Mouse (Mus musculus) midbrain, embryonic 15.5 days (tissue): ENCODE data around the gene St6gal1. TPM values are rescaled to one million over a fixed set of nuclear protein-coding genes. Genes with fewer than 3 reads are reported as not detected.

Experiments used
- ATAC-seq: fragments of 200-750 bp; cut with Nextera tagmentation; replicated peaks from 2 replicates; pipeline ENCODE4 v1.8.0; 2017; ENCODE audit warnings: moderate TSS enrichment
- H3K27ac ChIP-seq: fragments of 300-500 bp; sonication (generic); 2 replicates; pipeline ENCODE4 v1.5.1; 2015; ENCODE audit warnings: mild to moderate bottlenecking, inconsistent platforms
- H3K27me3 ChIP-seq: fragments of 300-500 bp; sonication (generic); replicated peaks from 2 replicates; pipeline ENCODE4 v1.6.1; 2015; ENCODE audit warnings: inconsistent platforms
- H3K36me3 ChIP-seq: fragments of 300-500 bp; sonication (generic); replicated peaks from 2 replicates; pipeline ENCODE4 v1.6.1; 2015; ENCODE audit warnings: inconsistent platforms
- H3K4me1 ChIP-seq: fragments of 300-500 bp; sonication (generic); 2 replicates; pipeline ENCODE4 v1.6.1; 2015; ENCODE audit warnings: inconsistent platforms
- H3K4me2 ChIP-seq: fragments of 300-500 bp; sonication (generic); 2 replicates; pipeline ENCODE4 v1.6.1; 2015; ENCODE audit warnings: inconsistent platforms, mild to moderate bottlenecking, moderate library complexity
- H3K4me3 ChIP-seq: fragments of 300-500 bp; sonication (generic); 2 replicates; pipeline ENCODE4 v1.5.1; 2015; ENCODE audit warnings: mild to moderate bottlenecking, inconsistent platforms
- H3K9ac ChIP-seq: fragments of 300-500 bp; sonication (generic); 2 replicates; pipeline ENCODE4 v1.6.1; 2015; ENCODE audit warnings: mild to moderate bottlenecking, inconsistent platforms
- H3K9me3 ChIP-seq: fragments of 300-500 bp; sonication (generic); 2 replicates; pipeline ENCODE4 v1.6.1; 2016; ENCODE audit warnings: inconsistent platforms
- WGBS: fragments of 180-500 bp; shearing (Covaris S2); methylation state at CpG from one replicate; pipeline ENCODE4 v1.1.7; 2015; ENCODE audit warnings: mixed read lengths; 5-methylcytosine and 5-hydroxymethylcytosine counted together
- polyA plus RNA-seq: library from polyadenylated mRNA; unstranded; fragments of >200 nt; fragmentation: Nextera tagmentation; extraction: Ambion mirVana; gene quantifications from 2 replicates; pipeline ENCODE4 v1.2.1, GENCODE M21; 2015

St6gal1 gene
- polyA plus RNA-seq, 1 experiment from 2014 or later, result 29.4 TPM

GRCm38 (mm10) chr16:23350802-23351201 is 126.3 kb downstream of the St6gal1 start:
- H3K27me3 ChIP-seq, result no peaks in the 10 kb centered on the region
- no peak for ATAC-seq
- H3K9ac ChIP-seq, result no peak overlapping the region
- 4% methylated on average over 2 of the region's 2 CpGs for WGBS
- no peaks in the 10 kb centered on the region for H3K36me3 ChIP-seq
- no peak overlapping the region for H3K4me2 ChIP-seq
- H3K27ac ChIP-seq, result no peak overlapping the region
- H3K4me1 ChIP-seq, result no peaks in the 10 kb centered on the region
- H3K9me3 ChIP-seq, result no peaks in the 10 kb centered on the region
- no peak overlapping the region for H3K4me3 ChIP-seq

- Histone ChIP-seq H3K4me1 (no peaks in the 10 kb centered on the region), H3K27me3 (no peaks in the 10 kb centered on the region), H3K4me3 (no peak overlapping the region), H3K27ac (no peak overlapping the region), H3K4me2 (no peak overlapping the region), H3K9ac (no peak overlapping the region), H3K36me3 (peaks cover 9% of the 10 kb centered on the region), H3K9me3 (no peaks in the 10 kb centered on the region)
- ATAC-seq, result no peak
- WGBS, result 89% methylated on average over 4 of the region's 4 CpGs
Observed at GRCm38 (mm10) chr16:23361031-23361430, 136.5 kb downstream of the St6gal1 start.

DNA sequence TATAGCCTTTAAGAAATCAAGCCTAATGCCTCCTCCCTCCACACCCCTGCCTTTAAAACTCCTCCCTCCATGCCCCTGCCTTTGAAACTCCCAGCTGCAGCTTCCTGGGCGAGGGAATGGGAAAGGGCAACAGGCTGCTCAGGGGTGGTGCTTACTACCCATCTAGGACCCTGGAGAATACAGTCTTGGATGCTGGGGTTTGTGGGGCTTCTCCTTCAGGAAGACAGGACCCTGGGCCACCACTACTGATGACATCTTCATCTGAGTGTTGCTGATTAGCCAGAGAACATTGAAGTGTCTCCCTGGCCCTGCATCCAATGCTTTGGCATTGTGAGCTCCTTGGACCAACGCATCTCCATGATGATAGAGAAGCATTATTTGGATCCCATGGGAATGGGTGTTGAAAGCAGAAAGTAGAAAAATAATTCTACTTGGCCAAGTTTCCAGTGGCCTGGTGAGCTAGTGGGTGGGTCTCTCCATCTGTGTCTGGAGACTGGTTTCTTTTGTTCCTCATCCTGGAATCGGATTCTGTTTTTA is 137.0 kb downstream of the St6gal1 start:
- H3K4me1 ChIP-seq, result no peaks in the 10 kb centered on the region
- H3K9me3 ChIP-seq, result no peaks in the 10 kb centered on the region
- ATAC-seq, result no peak
- H3K36me3 ChIP-seq, result peaks cover 9% of the 10 kb centered on the region
- no peaks in the 10 kb centered on the region for H3K27me3 ChIP-seq
- H3K4me3 ChIP-seq, result no peak overlapping the region
- WGBS, result 88% methylated on average over 3 of the region's 3 CpGs
- H3K27ac ChIP-seq, result no peak overlapping the region
- no peak overlapping the region for H3K9ac ChIP-seq
- H3K4me2 ChIP-seq, result no peak overlapping the region

GRCm38 (mm10) chr16:23364328-23364990 is 139.9 kb downstream of the St6gal1 start:
- H3K9ac ChIP-seq, result no peak overlapping the region
- no peak overlapping the region for H3K4me3 ChIP-seq
- no peak overlapping the region for H3K4me2 ChIP-seq
- no peaks in the 10 kb centered on the region for H3K4me1 ChIP-seq
- H3K27ac ChIP-seq, result no peak overlapping the region
- ATAC-seq, result 0 out of 2 replicates have a peak, but pooled peaks have one; percentile 30
- no peaks in the 10 kb centered on the region for H3K36me3 ChIP-seq
- WGBS, result 77% methylated on average over 2 of the region's 2 CpGs
- no peaks in the 10 kb centered on the region for H3K9me3 ChIP-seq
- no peaks in the 10 kb centered on the region for H3K27me3 ChIP-seq

DNA sequence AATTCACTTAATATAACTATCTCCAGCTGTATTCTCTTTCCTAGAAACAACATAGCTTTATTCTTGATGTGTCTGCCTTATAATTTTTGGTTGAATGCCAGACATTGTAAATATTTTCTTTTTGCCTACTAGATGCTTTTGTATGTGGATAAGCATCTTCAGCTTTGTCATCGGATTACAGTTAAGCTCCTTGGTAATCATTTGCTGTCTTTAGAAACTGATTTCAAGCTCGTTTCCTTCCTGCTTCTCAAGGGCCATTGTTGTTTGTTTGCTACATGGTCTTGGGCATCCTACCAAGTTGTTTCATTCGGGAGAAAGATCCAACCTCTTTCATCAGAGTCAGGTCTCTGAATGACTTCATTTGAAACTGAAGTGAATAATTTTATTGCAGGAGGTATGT is 144.6 kb downstream of the St6gal1 start:
- Histone ChIP-seq H3K9ac (no peak overlapping the region), H3K36me3 (no peaks in the 10 kb centered on the region), H3K27me3 (no peaks in the 10 kb centered on the region), H3K4me3 (no peak overlapping the region), H3K4me2 (no peak overlapping the region), H3K9me3 (no peaks in the 10 kb centered on the region), H3K4me1 (no peaks in the 10 kb centered on the region), H3K27ac (no peak overlapping the region)
- WGBS, result 51% methylated on average over 3 of the region's 3 CpGs
- no peak for ATAC-seq

DNA sequence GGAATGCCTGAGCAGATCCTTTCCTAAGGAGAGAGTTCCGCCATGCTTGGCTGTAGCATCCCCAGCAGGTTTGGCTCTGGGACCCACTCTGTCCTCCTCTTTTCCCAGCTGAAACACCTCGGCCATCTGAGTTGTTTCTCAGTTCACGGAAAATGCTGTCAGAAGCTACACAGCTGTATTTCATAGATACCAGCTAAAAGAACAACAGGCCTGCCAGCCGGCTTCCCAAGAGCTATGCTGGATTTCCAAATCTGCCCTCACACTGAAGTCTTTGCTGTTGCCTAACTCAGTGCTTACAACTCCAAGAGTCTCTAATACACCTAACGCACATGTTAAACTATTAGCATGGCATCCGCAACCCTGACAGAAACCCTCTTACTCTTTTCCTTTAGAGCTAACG is 146.2 kb downstream of the St6gal1 start:
- no peak overlapping the region for H3K4me2 ChIP-seq
- no peak for ATAC-seq
- H3K4me1 ChIP-seq, result no peaks in the 10 kb centered on the region
- H3K4me3 ChIP-seq, result no peak overlapping the region
- H3K27ac ChIP-seq, result no peak overlapping the region
- WGBS, result 94% methylated on average over 7 of the region's 7 CpGs
- no peaks in the 10 kb centered on the region for H3K27me3 ChIP-seq
- no peaks in the 10 kb centered on the region for H3K9me3 ChIP-seq
- no peak overlapping the region for H3K9ac ChIP-seq
- H3K36me3 ChIP-seq, result no peaks in the 10 kb centered on the region

DNA sequence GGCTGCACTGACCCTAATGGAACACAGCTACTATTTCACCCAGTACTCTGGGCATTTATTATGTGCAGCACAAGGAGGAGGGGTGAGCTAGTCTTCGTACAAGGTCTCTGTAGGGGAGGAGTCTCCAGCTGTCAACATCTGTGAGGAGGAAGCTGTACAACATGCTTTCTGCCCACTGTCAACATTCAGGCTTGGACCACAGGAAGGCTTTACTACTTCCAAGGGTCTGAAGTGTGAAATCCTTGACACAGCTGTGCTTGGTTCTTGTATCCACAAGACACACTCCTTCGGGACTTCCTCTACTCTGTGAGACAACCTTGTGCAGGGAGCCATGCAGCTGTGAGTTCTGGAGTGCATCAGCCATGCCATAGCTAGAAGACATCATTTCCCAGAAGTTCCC is 147.8 kb downstream of the St6gal1 start:
- Histone ChIP-seq H3K27ac (no peak overlapping the region), H3K4me3 (no peak overlapping the region), H3K27me3 (no peaks in the 10 kb centered on the region), H3K9me3 (no peaks in the 10 kb centered on the region), H3K4me1 (no peaks in the 10 kb centered on the region), H3K36me3 (no peaks in the 10 kb centered on the region), H3K9ac (no peak overlapping the region), H3K4me2 (no peak overlapping the region)
- no peak for ATAC-seq
- 87% methylated on average over 2 of the region's 2 CpGs for WGBS

DNA sequence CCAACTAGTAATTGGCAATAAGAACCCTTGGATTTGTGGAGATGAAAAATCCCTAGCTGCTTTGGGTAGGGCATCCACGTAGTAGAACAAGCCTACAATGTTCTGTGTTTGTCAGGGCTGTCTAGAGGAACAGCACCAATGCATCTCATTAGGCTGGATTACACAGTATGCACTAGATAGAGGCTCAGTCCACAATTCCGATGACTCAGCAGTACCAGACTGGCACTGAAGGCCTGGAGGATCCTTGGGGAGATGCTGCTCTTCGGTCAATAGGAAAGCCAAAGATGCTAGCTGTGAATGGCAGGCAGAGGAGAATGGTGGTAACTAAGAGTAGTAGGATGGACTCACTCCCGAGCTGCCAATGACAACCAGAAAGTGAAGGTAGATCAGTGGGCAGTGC is 149.5 kb downstream of the St6gal1 start:
- Histone ChIP-seq H3K4me3 (no peak overlapping the region), H3K4me2 (no peak overlapping the region), H3K9ac (no peak overlapping the region), H3K27me3 (no peaks in the 10 kb centered on the region), H3K9me3 (no peaks in the 10 kb centered on the region), H3K36me3 (no peaks in the 10 kb centered on the region), H3K27ac (no peak overlapping the region), H3K4me1 (no peaks in the 10 kb centered on the region)
- no peak for ATAC-seq
- WGBS, result 90% methylated on average over 4 of the region's 4 CpGs

GRCm38 (mm10) chr16:23374938-23375337 is 150.4 kb downstream of the St6gal1 start:
- Histone ChIP-seq H3K27me3 (no peaks in the 10 kb centered on the region), H3K4me2 (no peak overlapping the region), H3K27ac (no peak overlapping the region), H3K4me3 (no peak overlapping the region), H3K4me1 (no peaks in the 10 kb centered on the region), H3K36me3 (no peaks in the 10 kb centered on the region), H3K9ac (no peak overlapping the region), H3K9me3 (no peaks in the 10 kb centered on the region)
- WGBS, result 81% methylated on average over 5 of the region's 5 CpGs
- no peak for ATAC-seq

DNA sequence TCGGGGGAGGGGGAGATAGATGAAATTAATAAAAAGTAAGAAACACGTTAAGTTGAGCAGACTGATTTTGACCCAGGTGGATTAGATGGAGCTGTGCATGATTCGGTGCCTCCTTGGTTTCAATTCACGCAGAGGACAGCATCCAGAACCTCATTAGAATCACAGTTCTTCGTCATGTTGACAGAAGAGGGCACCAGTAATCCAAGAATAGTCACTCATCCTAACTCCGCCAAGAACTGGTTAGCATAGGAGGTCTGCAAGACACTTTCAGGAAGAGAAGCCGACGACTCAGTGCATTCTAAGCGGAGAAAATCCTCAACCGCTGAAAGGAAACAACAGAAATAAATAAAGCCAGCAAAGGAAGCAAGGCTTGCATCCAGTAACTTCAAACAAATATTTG is 151.6 kb downstream of the St6gal1 start:
- Histone ChIP-seq H3K4me1 (no peaks in the 10 kb centered on the region), H3K27ac (no peak overlapping the region), H3K4me2 (no peak overlapping the region), H3K27me3 (no peaks in the 10 kb centered on the region), H3K9me3 (no peaks in the 10 kb centered on the region), H3K9ac (no peak overlapping the region), H3K4me3 (no peak overlapping the region), H3K36me3 (no peaks in the 10 kb centered on the region)
- 65% methylated on average over 10 of the region's 10 CpGs for WGBS
- no peak for ATAC-seq

- no peak for ATAC-seq
- Histone ChIP-seq H3K4me3 (no peak overlapping the region), H3K9ac (no peak overlapping the region), H3K27ac (no peak overlapping the region), H3K36me3 (no peaks in the 10 kb centered on the region), H3K4me1 (no peaks in the 10 kb centered on the region), H3K9me3 (no peaks in the 10 kb centered on the region), H3K4me2 (no peak overlapping the region), H3K27me3 (no peaks in the 10 kb centered on the region)
- WGBS, result 87% methylated on average over 3 of the region's 3 CpGs
Observed at GRCm38 (mm10) chr16:23379536-23380230, 155.1 kb downstream of the St6gal1 start.

GRCm38 (mm10) chr16:23384304-23384703 is 159.8 kb downstream of the St6gal1 start:
- Histone ChIP-seq H3K4me3 (no peak overlapping the region), H3K27ac (no peak overlapping the region), H3K27me3 (no peaks in the 10 kb centered on the region), H3K9ac (no peak overlapping the region), H3K4me2 (no peak overlapping the region), H3K4me1 (no peaks in the 10 kb centered on the region), H3K36me3 (no peaks in the 10 kb centered on the region), H3K9me3 (no peaks in the 10 kb centered on the region)
- no peak for ATAC-seq

- no peak overlapping the region for H3K4me3 ChIP-seq
- H3K4me1 ChIP-seq, result no peaks in the 10 kb centered on the region
- 86% methylated on average over 5 of the region's 5 CpGs for WGBS
- H3K9me3 ChIP-seq, result no peaks in the 10 kb centered on the region
- H3K9ac ChIP-seq, result no peak overlapping the region
- ATAC-seq, result no peak
- no peak overlapping the region for H3K27ac ChIP-seq
- no peak overlapping the region for H3K4me2 ChIP-seq
- H3K27me3 ChIP-seq, result no peaks in the 10 kb centered on the region
- no peaks in the 10 kb centered on the region for H3K36me3 ChIP-seq
Observed at GRCm38 (mm10) chr16:23397931-23398330, 173.4 kb downstream of the St6gal1 start.
